Mouse (Mus musculus): ENCODE data around the gene Arhgap29. TPM values are rescaled to one million over a fixed set of nuclear protein-coding genes. Genes with fewer than 3 reads are reported as not detected.

Gene Arhgap29
- polyA plus RNA-seq, 1 experiment from 2014 or later, result 39.3 TPM

- ATAC-seq (ENCODE audit: low FRiP score), result no peak
- H3K4me2 ChIP-seq (replicated peaks), result no peak overlapping the region
Observed at GRCm38 (mm10) chr3:121937036-121937435, 15.3 kb upstream of the Arhgap29 start.

GRCm38 (mm10) chr3:121939658-121940057 is 12.7 kb upstream of the Arhgap29 start:
- DNase-seq (ENCODE audit: low spot score) (no peak), ATAC-seq (ENCODE audit: low FRiP score) (no peak)
- Histone ChIP-seq H3K4me1 (replicated peaks; ENCODE audit: control insufficient read depth, insufficient read depth, low read length) (no peaks in the 10 kb centered on the region), H3K9ac (no peak overlapping the region), H3K36me3 (replicated peaks; ENCODE audit: control insufficient read depth, insufficient read depth) (no peaks in the 10 kb centered on the region), H3K4me3 (replicated peaks; ENCODE audit: low read length) (no peak overlapping the region), H3K9me3 (ENCODE audit: control insufficient read depth, low read length) (no peaks in the 10 kb centered on the region), H3K27ac (no peak overlapping the region), H3K27me3 (ENCODE audit: control insufficient read depth, insufficient read depth, low read length) (no peaks in the 10 kb centered on the region), H3K4me2 (replicated peaks) (no peak overlapping the region)
- 59% methylated on average over 1 of the region's 1 CpGs for WGBS

More at GRCm38 (mm10) chr3:121937036-121937435, 15.3 kb upstream of the Arhgap29 start:
- no peak overlapping the region for H3K9ac ChIP-seq
- H3K4me1 ChIP-seq (replicated peaks; ENCODE audit: control insufficient read depth, insufficient read depth, low read length), result no peaks in the 10 kb centered on the region
- no peak overlapping the region for H3K4me3 ChIP-seq (replicated peaks; ENCODE audit: low read length)
- H3K36me3 ChIP-seq (replicated peaks; ENCODE audit: control insufficient read depth, insufficient read depth), result no peaks in the 10 kb centered on the region
- H3K27ac ChIP-seq, result no peak overlapping the region
- WGBS, result 93% methylated on average over 6 of the region's 6 CpGs
- no peak for DNase-seq (ENCODE audit: low spot score)
- no peaks in the 10 kb centered on the region for H3K27me3 ChIP-seq (ENCODE audit: control insufficient read depth, insufficient read depth, low read length)
- H3K9me3 ChIP-seq (ENCODE audit: control insufficient read depth, low read length), result no peaks in the 10 kb centered on the region

GRCm38 (mm10) chr3:121940094-121940889 is 12.0 kb upstream of the Arhgap29 start:
- Histone ChIP-seq H3K4me1 (replicated peaks; ENCODE audit: control insufficient read depth, insufficient read depth, low read length) (no peaks in the 10 kb centered on the region), H3K36me3 (replicated peaks; ENCODE audit: control insufficient read depth, insufficient read depth) (no peaks in the 10 kb centered on the region), H3K9me3 (ENCODE audit: control insufficient read depth, low read length) (no peaks in the 10 kb centered on the region), H3K4me3 (replicated peaks; ENCODE audit: low read length) (no peak overlapping the region), H3K27ac (no peak overlapping the region), H3K9ac (no peak overlapping the region), H3K4me2 (replicated peaks) (no peak overlapping the region), H3K27me3 (ENCODE audit: control insufficient read depth, insufficient read depth, low read length) (no peaks in the 10 kb centered on the region)
- WGBS, result 83% methylated on average over 8 of the region's 8 CpGs
- ATAC-seq (ENCODE audit: low FRiP score) (no peak), DNase-seq (ENCODE audit: low spot score) (no peak)

GRCm38 (mm10) chr3:121941204-121941745 is 11.1 kb upstream of the Arhgap29 start:
- no peaks in the 10 kb centered on the region for H3K4me1 ChIP-seq (replicated peaks; ENCODE audit: control insufficient read depth, insufficient read depth, low read length)
- no peak overlapping the region for H3K4me3 ChIP-seq (replicated peaks; ENCODE audit: low read length)
- H3K27ac ChIP-seq, result no peak overlapping the region
- H3K9me3 ChIP-seq (ENCODE audit: control insufficient read depth, low read length), result no peaks in the 10 kb centered on the region
- H3K4me2 ChIP-seq (replicated peaks), result no peak overlapping the region
- no peak for ATAC-seq (ENCODE audit: low FRiP score)
- no peak for DNase-seq (ENCODE audit: low spot score)
- no peak overlapping the region for H3K9ac ChIP-seq
- H3K36me3 ChIP-seq (replicated peaks; ENCODE audit: control insufficient read depth, insufficient read depth), result no peaks in the 10 kb centered on the region
- 93% methylated on average over 11 of the region's 11 CpGs for WGBS
- H3K27me3 ChIP-seq (ENCODE audit: control insufficient read depth, insufficient read depth, low read length), result no peaks in the 10 kb centered on the region

- Histone ChIP-seq H3K27ac (no peak overlapping the region), H3K4me1 (replicated peaks; ENCODE audit: control insufficient read depth, insufficient read depth, low read length) (no peaks in the 10 kb centered on the region), H3K27me3 (ENCODE audit: control insufficient read depth, insufficient read depth, low read length) (no peaks in the 10 kb centered on the region), H3K9me3 (ENCODE audit: control insufficient read depth, low read length) (no peaks in the 10 kb centered on the region), H3K9ac (no peak overlapping the region), H3K36me3 (replicated peaks; ENCODE audit: control insufficient read depth, insufficient read depth) (no peaks in the 10 kb centered on the region), H3K4me2 (replicated peaks) (no peak overlapping the region), H3K4me3 (replicated peaks; ENCODE audit: low read length) (no peak overlapping the region)
- 67% methylated on average over 2 of the region's 2 CpGs for WGBS
- DNase-seq (ENCODE audit: low spot score) (no peak), ATAC-seq (ENCODE audit: low FRiP score) (no peak)
Observed at GRCm38 (mm10) chr3:121945957-121946356, 6.4 kb upstream of the Arhgap29 start.

- Histone ChIP-seq H3K4me1 (replicated peaks; ENCODE audit: control insufficient read depth, insufficient read depth, low read length) (no peaks in the 10 kb centered on the region), H3K27me3 (ENCODE audit: control insufficient read depth, insufficient read depth, low read length) (no peaks in the 10 kb centered on the region), H3K4me2 (replicated peaks) (no peak overlapping the region), H3K9ac (no peak overlapping the region), H3K27ac (no peak overlapping the region), H3K36me3 (replicated peaks; ENCODE audit: control insufficient read depth, insufficient read depth) (no peaks in the 10 kb centered on the region), H3K9me3 (ENCODE audit: control insufficient read depth, low read length) (no peaks in the 10 kb centered on the region), H3K4me3 (replicated peaks; ENCODE audit: low read length) (no peak overlapping the region)
- ATAC-seq (ENCODE audit: low FRiP score) (no peak), DNase-seq (ENCODE audit: low spot score) (no peak)
Observed at GRCm38 (mm10) chr3:121946765-121947164, 5.6 kb upstream of the Arhgap29 start.

- no peaks in the 10 kb centered on the region; the same call in 1 of the 2 replicates for H3K4me1 ChIP-seq (replicated peaks; ENCODE audit: control insufficient read depth, insufficient read depth, low read length)
- ATAC-seq (ENCODE audit: low FRiP score) (no peak), DNase-seq (ENCODE audit: low spot score) (no peak)
- no peaks in the 10 kb centered on the region for H3K36me3 ChIP-seq (replicated peaks; ENCODE audit: control insufficient read depth, insufficient read depth)
- no peak overlapping the region for H3K4me3 ChIP-seq (replicated peaks; ENCODE audit: low read length)
- H3K9ac ChIP-seq, result no peak overlapping the region
- H3K9me3 ChIP-seq (ENCODE audit: control insufficient read depth, low read length), result no peaks in the 10 kb centered on the region
- H3K27me3 ChIP-seq (ENCODE audit: control insufficient read depth, insufficient read depth, low read length), result peaks cover 28% of the 10 kb centered on the region
- H3K4me2 ChIP-seq (replicated peaks), result no peak overlapping the region
- 58% methylated on average over 6 of the region's 6 CpGs for WGBS
- H3K27ac ChIP-seq, result no peak overlapping the region
Observed at GRCm38 (mm10) chr3:121950139-121950538, 2.2 kb upstream of the Arhgap29 start.

GRCm38 (mm10) chr3:121951116-121951515 is 1.2 kb upstream of the Arhgap29 start:
- Histone ChIP-seq H3K9me3 (ENCODE audit: control insufficient read depth, low read length) (no peaks in the 10 kb centered on the region), H3K36me3 (replicated peaks; ENCODE audit: control insufficient read depth, insufficient read depth) (no peaks in the 10 kb centered on the region), H3K27me3 (ENCODE audit: control insufficient read depth, insufficient read depth, low read length) (peaks cover 34% of the 10 kb centered on the region), H3K27ac (no peak overlapping the region), H3K4me3 (replicated peaks; ENCODE audit: low read length) (no peak overlapping the region), H3K9ac (no peak overlapping the region), H3K4me2 (replicated peaks) (no peak overlapping the region), H3K4me1 (replicated peaks; ENCODE audit: control insufficient read depth, insufficient read depth, low read length) (no peaks in the 10 kb centered on the region; the same call in 1 of the 2 replicates)
- ATAC-seq (ENCODE audit: low FRiP score), result no peak
- DNase-seq (ENCODE audit: low spot score), result no peak
- WGBS, result 92% methylated on average over 2 of the region's 2 CpGs

- Histone ChIP-seq H3K4me1 (replicated peaks; ENCODE audit: control insufficient read depth, insufficient read depth, low read length) (no peaks in the 10 kb centered on the region; the same call in 1 of the 2 replicates), H3K4me2 (replicated peaks) (peak overlapping the region; percentile 81), H3K27ac (no peak overlapping the region), H3K9me3 (ENCODE audit: control insufficient read depth, low read length) (no peaks in the 10 kb centered on the region), H3K27me3 (ENCODE audit: control insufficient read depth, insufficient read depth, low read length) (peaks cover 34% of the 10 kb centered on the region), H3K9ac (peak overlapping the region; percentile 64), H3K36me3 (replicated peaks; ENCODE audit: control insufficient read depth, insufficient read depth) (no peaks in the 10 kb centered on the region), H3K4me3 (replicated peaks; ENCODE audit: low read length) (peak overlapping the region; percentile 70)
- DNase-seq (ENCODE audit: low spot score), result peak; percentile 63
- ATAC-seq (ENCODE audit: low FRiP score), result peak; percentile 89
- 0% methylated on average over 24 of the region's 44 CpGs for WGBS
Observed at GRCm38 (mm10) chr3:121953049-121953432, 700 bp downstream of the Arhgap29 start.
